Mouse (Mus musculus): ENCODE measurements around the gene Prkcb. TPM values are rescaled to one million over a fixed set of nuclear protein-coding genes. Genes with fewer than 3 reads are reported as not detected.

Prkcb gene
- total RNA-seq, 4 experiments from 2014 or later: 870 to 1,138 (median 953) TPM

DNA sequence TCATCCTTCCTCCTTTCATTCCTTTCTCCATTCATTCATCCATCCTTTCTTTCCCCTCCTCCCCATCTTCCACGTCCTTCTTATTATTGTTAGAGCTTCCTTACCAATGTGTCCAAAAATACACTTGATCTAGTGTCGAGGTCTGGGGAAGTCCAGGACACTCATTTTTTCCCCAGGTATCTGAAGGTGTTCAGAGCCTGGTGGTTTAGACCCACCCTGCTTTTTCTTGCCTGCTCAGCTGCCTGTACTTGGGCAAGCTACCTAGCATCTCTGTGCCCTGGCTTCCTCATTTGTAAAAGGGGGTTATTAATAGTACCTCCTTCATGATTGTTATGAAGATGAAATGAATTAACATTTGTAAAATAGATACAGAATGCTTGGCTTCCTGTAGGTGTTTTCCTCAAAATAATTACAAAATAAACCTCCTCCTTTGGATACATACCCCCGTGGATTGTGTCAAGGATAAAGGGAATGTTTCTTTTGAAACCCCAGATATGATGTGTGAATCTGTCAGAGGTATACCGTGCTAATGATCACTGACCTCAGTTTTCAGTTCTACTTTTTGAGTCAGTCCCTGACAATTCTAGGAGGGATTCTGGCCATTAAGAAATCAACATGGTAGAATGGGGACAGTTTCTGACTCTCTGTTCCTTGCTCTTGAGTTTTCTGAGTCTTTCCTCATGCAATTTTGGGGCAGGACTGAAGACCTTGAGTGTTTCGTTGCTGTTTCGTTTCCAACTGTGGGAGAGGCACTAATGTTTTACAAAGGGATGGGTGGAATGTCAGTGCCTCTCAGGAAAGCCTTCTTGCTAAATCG is 106.8 kb downstream of the Prkcb start:
- DNase-seq (ENCODE audit: low spot score in 2 of 2): no peak

GRCm38 (mm10) chr7:122395976-122396315 is 107.4 kb downstream of the Prkcb start:
- no peak for DNase-seq (ENCODE audit: low spot score in 2 of 2)

DNA sequence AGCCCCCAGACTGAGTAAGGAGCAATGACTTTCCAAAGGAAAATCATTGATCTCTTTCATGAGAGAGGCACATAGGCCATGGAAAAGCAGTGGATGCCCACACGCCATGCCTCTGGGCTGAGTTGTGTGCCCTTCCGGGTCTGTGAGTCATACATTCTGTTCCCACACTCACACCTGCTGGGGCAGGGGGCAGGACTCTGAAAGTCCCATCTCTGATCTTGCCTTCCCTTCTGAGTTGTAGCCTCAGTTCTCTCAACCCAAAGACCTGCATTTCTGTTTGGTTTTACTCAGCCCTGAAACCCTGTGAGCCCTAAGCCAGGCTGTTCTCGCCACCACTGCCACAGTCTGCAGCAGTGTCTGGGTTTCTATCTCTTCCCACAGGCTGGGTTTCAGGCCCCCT is 109.1 kb downstream of the Prkcb start:
- DNase-seq (ENCODE audit: low spot score in 2 of 2): no peak

DNA sequence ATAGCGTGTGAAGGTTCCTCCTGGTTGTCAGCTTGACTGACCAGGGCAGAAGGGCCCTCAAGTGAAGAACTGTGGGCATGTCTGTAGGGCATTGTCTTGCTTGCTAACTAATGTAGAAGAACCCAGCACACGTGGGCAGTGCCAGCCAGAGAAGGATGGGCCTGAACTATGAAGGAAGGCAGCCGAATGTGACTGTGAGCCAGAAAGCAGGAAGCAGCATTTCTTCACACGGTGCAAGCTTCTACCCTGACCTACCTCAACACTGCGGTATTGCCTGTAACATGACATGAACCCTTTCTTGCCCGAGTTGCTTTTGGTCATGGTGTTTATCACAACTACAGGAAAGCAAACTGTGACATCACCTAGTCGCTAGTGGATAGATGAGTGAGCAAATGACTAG is 113.5 kb downstream of the Prkcb start:
- no peak for DNase-seq (ENCODE audit: low spot score in 2 of 2)

- DNase-seq (ENCODE audit: low spot score in 2 of 2): no peak
Measured at GRCm38 (mm10) chr7:122403343-122403742, 114.8 kb downstream of the Prkcb start.

GRCm38 (mm10) chr7:122404571-122405393 is 116.2 kb downstream of the Prkcb start:
- peak; percentile 70 to 88 for DNase-seq (ENCODE audit: low spot score in 2 of 2)

DNA sequence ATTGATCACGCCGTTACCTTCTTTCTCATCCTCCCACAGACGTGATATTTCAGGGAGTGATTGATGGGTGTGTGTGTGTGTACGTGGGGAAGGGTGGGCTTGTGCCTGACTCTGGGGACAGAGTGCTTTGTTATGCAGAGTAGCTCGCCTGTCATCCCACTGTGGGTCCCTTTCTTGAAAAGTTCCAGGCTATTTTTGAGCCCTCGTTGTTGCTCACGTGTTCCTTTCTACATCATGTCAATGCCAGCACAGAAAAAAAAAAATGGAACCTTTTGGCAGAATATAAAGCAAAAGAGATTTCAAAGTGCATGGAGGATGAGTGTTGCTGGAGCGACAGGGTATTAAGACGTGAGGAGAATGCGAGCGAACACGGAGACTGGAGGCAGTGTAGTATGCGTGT is 118.1 kb downstream of the Prkcb start:
- no peak for DNase-seq (ENCODE audit: low spot score in 2 of 2)

DNA sequence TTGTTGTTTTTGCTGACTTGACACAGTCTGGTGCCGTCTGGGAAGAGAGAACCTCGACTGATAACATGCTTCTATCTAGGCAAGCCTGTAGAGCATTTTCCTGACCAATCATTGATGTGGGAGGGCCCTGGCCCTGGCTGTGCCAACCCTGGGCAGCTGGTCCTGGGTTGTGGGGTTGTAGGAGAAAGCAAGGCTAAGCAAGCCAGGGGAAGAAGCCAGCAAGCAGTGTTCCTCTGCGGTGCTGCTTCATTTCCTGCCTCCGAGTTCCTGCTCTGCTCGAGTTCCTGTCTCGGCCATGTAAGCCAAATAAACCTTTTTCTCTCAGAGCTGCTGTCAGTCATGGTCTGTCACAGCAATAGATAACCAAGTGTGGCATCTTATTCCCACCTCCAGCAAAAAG is 121.4 kb downstream of the Prkcb start:
- no peak for DNase-seq (ENCODE audit: low spot score in 2 of 2)

DNA sequence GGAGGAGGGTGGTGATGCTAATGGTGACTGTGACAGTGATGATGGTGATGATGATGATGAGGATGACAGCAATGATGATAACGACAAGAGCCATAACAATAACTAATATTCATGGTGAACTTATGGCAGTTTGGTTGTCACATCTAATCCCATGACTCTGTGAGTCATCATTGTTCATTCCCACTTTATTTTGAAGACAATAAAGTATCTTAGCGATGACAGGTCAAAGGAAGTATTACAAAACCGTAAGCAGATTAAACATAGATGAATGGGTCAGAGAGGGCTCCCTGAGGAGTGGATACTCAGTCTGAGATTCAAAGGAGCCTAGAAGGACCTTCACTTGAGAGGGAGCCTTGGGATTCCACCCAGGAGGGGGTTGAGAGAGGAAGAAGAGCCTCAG is 122.3 kb downstream of the Prkcb start:
- no peak for DNase-seq (ENCODE audit: low spot score in 2 of 2)

DNA sequence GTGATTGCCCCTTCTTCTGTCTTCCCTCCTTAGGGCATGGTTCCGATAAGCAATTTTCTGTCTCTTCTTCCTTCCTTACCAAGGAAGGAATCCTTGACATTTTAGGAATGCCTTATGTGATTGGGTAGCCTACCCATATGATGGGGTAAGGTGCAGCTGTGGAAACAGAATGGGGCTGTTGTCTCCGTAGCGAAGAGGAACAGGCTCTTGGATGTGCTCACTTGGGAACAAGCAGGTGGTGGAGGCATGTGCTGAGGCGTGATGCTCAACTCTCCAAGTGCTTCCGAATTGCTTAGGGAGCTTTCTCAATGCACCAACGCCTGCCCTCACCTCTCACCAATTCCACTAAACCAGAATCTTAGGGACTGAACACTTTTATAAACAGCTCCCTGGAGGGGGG is 124.7 kb downstream of the Prkcb start:
- DNase-seq (ENCODE audit: low spot score in 2 of 2): no peak

DNA sequence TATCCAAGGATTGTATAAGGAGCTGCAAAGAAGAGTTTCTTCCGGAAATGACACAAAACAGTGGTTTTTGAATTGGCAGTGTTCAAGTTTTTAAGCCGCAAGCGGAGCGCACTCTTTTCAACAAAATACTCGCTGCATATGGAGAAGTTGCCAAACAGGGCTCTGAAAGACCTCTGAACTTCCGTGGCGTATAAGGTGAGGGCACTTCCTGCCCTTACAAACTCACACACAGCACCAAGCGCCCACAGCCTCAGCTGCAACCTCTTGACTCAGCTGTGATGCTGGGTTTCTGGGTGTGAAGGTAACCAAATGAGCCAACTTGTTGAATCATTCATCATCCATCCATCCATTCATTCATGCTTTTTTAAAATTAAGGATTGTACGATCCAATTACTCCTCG is 125.6 kb downstream of the Prkcb start:
- DNase-seq (ENCODE audit: low spot score in 2 of 2): no peak

DNA sequence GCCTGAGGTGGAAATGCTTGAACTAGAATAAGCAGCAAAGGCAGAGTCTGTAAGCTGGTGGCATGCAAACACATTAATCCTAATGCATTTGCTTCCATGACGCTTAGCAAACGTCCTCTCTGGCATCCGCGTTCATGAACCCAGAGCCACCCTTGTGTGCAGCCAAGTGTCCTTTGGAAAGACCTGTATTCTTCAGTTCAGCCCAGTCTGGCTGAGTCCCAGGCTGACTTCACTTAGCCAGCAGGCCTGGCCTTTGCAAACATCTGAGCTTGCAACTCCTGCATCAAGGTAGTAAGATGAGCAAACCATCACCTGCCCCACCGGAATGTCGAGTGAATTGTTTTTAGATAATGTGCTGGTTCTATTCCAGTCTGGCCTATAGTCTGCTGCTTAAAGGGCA is 126.1 kb downstream of the Prkcb start:
- no peak for DNase-seq (ENCODE audit: low spot score in 2 of 2)

GRCm38 (mm10) chr7:122415387-122415786 is 126.8 kb downstream of the Prkcb start:
- DNase-seq (ENCODE audit: low spot score in 2 of 2): no peak

DNA sequence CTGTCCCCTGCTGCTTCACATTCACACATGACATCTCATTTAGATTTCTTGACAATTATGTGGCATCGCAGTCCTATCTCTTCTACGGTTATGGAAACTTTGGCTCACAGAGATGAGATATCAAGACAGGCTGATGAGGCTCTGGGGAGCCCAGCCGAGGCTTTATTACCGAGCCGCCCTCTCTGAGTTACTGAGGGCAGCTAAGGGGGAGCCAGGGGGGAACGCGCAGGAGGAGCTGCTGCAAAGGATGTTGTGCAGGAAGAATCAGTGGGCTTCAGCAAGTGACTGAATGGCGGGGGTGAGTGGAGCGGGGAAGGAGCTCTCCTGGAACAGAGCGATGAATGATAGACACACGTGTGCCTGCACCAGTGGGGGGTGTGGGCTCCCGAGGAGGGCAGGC is 127.4 kb downstream of the Prkcb start:
- DNase-seq (ENCODE audit: low spot score in 2 of 2): no peak

GRCm38 (mm10) chr7:122418551-122418950 is 130.0 kb downstream of the Prkcb start:
- DNase-seq (ENCODE audit: low spot score in 2 of 2): no peak

DNA sequence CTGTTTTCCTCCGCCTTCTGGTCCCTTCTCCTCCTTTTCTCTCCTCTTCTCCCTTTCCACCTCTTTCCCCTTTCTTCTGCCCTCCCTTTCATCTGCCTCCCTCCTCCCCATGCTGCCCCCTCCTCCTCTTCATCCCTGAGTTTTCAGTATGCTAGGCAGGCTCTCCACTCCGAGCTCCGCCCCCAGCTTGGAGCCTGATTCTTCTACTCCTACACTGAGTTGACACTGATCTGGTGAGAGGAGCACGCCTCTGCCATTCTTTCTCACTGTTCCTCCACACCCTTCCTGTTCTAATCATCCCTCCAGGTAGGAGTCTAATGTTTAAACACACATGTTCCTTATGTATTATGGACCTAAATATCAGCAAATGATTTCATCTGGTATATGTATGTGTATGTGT is 135.3 kb downstream of the Prkcb start:
- DNase-seq (ENCODE audit: low spot score in 2 of 2): no peak

GRCm38 (mm10) chr7:122429134-122429533 is 140.6 kb downstream of the Prkcb start:
- DNase-seq (ENCODE audit: low spot score in 2 of 2): no peak

- DNase-seq (ENCODE audit: low spot score in 2 of 2): no peak
Measured at GRCm38 (mm10) chr7:122432401-122432800, 143.8 kb downstream of the Prkcb start.

DNA sequence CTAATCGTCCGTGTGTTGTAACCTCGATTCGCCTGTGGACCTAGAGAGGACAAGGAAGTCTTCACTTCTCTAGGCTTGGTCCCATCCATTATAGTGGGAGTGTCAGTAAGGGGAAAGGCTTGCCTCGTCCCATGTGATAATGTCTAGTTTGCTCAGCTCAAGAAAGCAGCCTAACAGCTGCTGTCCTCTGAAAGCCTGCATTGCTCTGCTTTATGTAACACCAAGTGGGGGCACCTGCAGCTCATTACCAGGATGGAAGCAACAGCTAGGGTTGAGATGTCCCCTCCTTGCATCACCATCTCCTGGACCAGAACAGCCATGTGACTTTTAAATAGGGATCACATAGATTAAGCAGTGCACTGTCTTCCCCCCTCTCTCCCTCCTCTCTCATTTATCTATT is 144.8 kb downstream of the Prkcb start:
- peak in 1 of 2 experiments; percentile 46 for DNase-seq (ENCODE audit: low spot score in 2 of 2)

DNA sequence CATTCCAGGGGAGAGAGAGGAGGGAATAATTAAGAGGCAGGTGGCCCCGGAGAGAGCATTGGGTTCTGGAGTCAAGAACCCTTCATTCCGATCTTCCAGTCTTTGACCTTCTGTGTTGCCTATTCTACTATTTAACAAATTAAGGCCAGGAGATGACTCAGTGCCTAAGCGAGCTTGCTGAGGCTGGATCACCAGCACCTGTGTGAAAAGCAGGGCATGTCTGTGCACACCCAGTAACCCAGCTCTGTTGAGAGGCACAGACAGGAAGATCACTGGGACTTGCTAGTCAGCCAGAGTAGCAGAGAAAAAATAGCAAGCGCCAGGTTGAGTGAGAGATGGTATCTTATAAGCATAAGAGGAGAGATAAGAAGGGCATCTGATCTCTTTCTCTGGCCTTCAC is 146.4 kb downstream of the Prkcb start:
- no peak for DNase-seq (ENCODE audit: low spot score in 2 of 2)

DNA sequence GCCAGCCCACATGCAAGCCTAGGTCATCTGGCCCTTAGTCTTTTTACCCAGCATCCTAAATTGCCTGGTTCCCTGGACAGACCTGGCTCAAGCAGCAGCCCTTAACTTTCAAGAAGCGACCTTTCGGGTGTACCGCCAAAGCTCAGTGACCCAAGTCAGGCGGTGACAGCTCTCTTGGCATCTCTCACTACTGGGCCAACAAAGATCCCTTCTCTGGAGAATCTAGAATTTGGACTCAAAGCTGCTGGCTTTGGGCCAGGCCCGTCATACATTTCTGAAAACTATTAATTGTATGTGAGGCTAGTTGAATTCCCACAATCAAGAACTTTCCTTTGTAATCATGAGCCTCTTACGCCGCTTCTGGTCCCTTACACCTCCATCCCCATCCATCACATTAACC is 147.0 kb downstream of the Prkcb start:
- no peak for DNase-seq (ENCODE audit: low spot score in 2 of 2)

DNA sequence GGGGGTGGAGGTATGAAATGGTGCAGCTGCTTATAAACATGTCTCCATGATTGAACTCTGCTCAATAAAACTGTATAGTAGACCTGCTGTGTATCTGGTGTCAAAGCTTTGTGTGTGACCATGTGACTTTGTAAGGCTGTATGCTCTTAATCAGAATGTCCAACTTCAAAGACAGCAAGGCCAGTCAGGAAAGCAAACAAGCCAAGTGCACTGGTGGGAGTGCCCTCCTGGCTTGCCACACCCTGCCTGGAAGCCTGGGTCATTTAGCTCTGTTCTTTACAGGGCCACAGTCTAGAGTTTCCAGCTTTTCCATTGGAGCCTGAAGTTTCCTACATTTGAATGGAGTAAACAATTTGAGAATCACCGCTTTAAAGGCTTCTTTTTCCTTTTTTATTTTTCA is 148.8 kb downstream of the Prkcb start:
- DNase-seq (ENCODE audit: low spot score in 2 of 2): no peak

DNA sequence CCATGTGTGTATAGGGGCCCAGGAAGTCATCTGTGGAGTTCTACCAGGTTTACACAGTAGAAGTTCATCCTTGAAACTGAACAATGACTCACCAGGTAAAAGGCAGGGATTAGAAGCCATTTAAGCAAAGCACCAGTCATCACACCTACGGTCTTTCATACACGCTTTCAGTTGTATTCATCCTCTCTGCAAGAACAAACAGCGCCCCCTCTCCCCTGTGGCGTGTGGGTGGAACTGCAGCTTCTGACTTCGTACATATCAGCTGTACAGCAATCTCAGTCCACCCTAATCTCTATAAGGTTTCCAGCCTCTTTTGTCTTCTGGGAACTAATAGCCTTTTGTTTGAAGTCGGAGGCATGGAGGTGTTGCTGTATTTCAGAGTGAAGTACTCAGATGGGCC is 156.5 kb downstream of the Prkcb start:
- no peak for DNase-seq (ENCODE audit: low spot score in 2 of 2)
